Mouse (Mus musculus): ENCODE results near the gene Prim2. TPM values are rescaled to one million over a fixed set of nuclear protein-coding genes. Genes with fewer than 3 reads are reported as not detected.

The Prim2 gene
- total RNA-seq (2015; ENCODE audit: low replicate concordance) (22.3 and 26.5 TPM in 2 replicates), total RNA-seq (2017; ENCODE audit: low replicate concordance) (37.0 and 42.5 TPM in 2 replicates)

GRCm38 (mm10) chr1:33669708-33670141, at the start of gene Prim2:
TSS of gene Prim2 (minus strand) at chr1:33669795.
- peak; percentile 91 for ATAC-seq (replicated peaks; ENCODE audit: low FRiP score, poor library complexity, severe bottlenecking)

GRCm38 (mm10) chr1:33717636-33718035, 48.0 kb upstream of the Prim2 start:
- ATAC-seq (replicated peaks; ENCODE audit: low FRiP score, poor library complexity, severe bottlenecking): no peak

- no peak for ATAC-seq (replicated peaks; ENCODE audit: low FRiP score, poor library complexity, severe bottlenecking)
Observed at GRCm38 (mm10) chr1:33714796-33715195, 45.2 kb upstream of the Prim2 start.

GRCm38 (mm10) chr1:33712026-33712425, 42.4 kb upstream of the Prim2 start:
- ATAC-seq (replicated peaks; ENCODE audit: low FRiP score, poor library complexity, severe bottlenecking): no peak

GRCm38 (mm10) chr1:33709615-33710014, 40.0 kb upstream of the Prim2 start:
- no peak for ATAC-seq (replicated peaks; ENCODE audit: low FRiP score, poor library complexity, severe bottlenecking)

- no peak for ATAC-seq (replicated peaks; ENCODE audit: low FRiP score, poor library complexity, severe bottlenecking)
Observed at GRCm38 (mm10) chr1:33701244-33701643, 31.6 kb upstream of the Prim2 start.

- no peak for ATAC-seq (replicated peaks; ENCODE audit: low FRiP score, poor library complexity, severe bottlenecking)
Observed at GRCm38 (mm10) chr1:33696016-33696415, 26.4 kb upstream of the Prim2 start.

- ATAC-seq (replicated peaks; ENCODE audit: low FRiP score, poor library complexity, severe bottlenecking): no peak
Observed at GRCm38 (mm10) chr1:33693893-33694292, 24.3 kb upstream of the Prim2 start.

GRCm38 (mm10) chr1:33690087-33690448, 20.5 kb upstream of the Prim2 start:
- ATAC-seq (replicated peaks; ENCODE audit: low FRiP score, poor library complexity, severe bottlenecking): no peak

- no peak for ATAC-seq (replicated peaks; ENCODE audit: low FRiP score, poor library complexity, severe bottlenecking)
Observed at GRCm38 (mm10) chr1:33689446-33690086, 20.0 kb upstream of the Prim2 start.

GRCm38 (mm10) chr1:33688810-33689209, 19.2 kb upstream of the Prim2 start:
- ATAC-seq (replicated peaks; ENCODE audit: low FRiP score, poor library complexity, severe bottlenecking): no peak

GRCm38 (mm10) chr1:33684459-33684858, 14.9 kb upstream of the Prim2 start:
- ATAC-seq (replicated peaks; ENCODE audit: low FRiP score, poor library complexity, severe bottlenecking): peak; percentile 81

- ATAC-seq (replicated peaks; ENCODE audit: low FRiP score, poor library complexity, severe bottlenecking): no peak
Observed at GRCm38 (mm10) chr1:33680890-33681289, 11.3 kb upstream of the Prim2 start.

GRCm38 (mm10) chr1:33680435-33680834, 10.8 kb upstream of the Prim2 start:
- no peak for ATAC-seq (replicated peaks; ENCODE audit: low FRiP score, poor library complexity, severe bottlenecking)

- no peak for ATAC-seq (replicated peaks; ENCODE audit: low FRiP score, poor library complexity, severe bottlenecking)
Observed at GRCm38 (mm10) chr1:33673158-33673960, 3.8 kb upstream of the Prim2 start.

- ATAC-seq (replicated peaks; ENCODE audit: low FRiP score, poor library complexity, severe bottlenecking): no peak
Observed at GRCm38 (mm10) chr1:33672514-33672913, 2.9 kb upstream of the Prim2 start.

- ATAC-seq (replicated peaks; ENCODE audit: low FRiP score, poor library complexity, severe bottlenecking): peak; percentile 64
Observed at GRCm38 (mm10) chr1:33672083-33672482, 2.5 kb upstream of the Prim2 start.

- no peak for ATAC-seq (replicated peaks; ENCODE audit: low FRiP score, poor library complexity, severe bottlenecking)
Observed at GRCm38 (mm10) chr1:33671441-33671840, 1.8 kb upstream of the Prim2 start.

GRCm38 (mm10) chr1:33670164-33670616, 595 bp upstream of the Prim2 start:
- peak; percentile 73 for ATAC-seq (replicated peaks; ENCODE audit: low FRiP score, poor library complexity, severe bottlenecking)

- no peak for ATAC-seq (replicated peaks; ENCODE audit: low FRiP score, poor library complexity, severe bottlenecking)
Observed at GRCm38 (mm10) chr1:33663605-33664117, 5.9 kb downstream of the Prim2 start.

- no peak for ATAC-seq (replicated peaks; ENCODE audit: low FRiP score, poor library complexity, severe bottlenecking)
Observed at GRCm38 (mm10) chr1:33663163-33663562, 6.4 kb downstream of the Prim2 start.

All from erythroblast, adult 5-6 weeks (primary cell).